Mouse (Mus musculus) kidney, postnatal 10 days (tissue): ENCODE data around the gene Rsc1a1.
A peak's percentile ranks its signal among the peaks of the same experiment; 100 is the strongest.

Experiments
- DNase-seq: peaks from one replicate; pipeline ENCODE4 v3.0.0; 2021; ENCODE audit warnings: mixed read lengths

Rsc1a1 gene

GRCm38 (mm10) chr4:141685499-141685898 lies at the start of gene Rsc1a1:
Gene Rsc1a1 (minus strand): TSS chr4:141685599.
- DNase-seq, result no peak

- no peak for DNase-seq
Measured at GRCm38 (mm10) chr4:141735206-141735560, 49.8 kb upstream of the Rsc1a1 start.

GRCm38 (mm10) chr4:141734446-141735205 lies 49.2 kb upstream of the Rsc1a1 start:
- DNase-seq, result peak; percentile 93

GRCm38 (mm10) chr4:141731766-141732165 lies 46.4 kb upstream of the Rsc1a1 start:
- DNase-seq, result no peak

GRCm38 (mm10) chr4:141730401-141730800 lies 45.0 kb upstream of the Rsc1a1 start:
- DNase-seq, result no peak

GRCm38 (mm10) chr4:141729266-141729665 lies 43.9 kb upstream of the Rsc1a1 start:
- DNase-seq, result no peak

GRCm38 (mm10) chr4:141725738-141726137 lies 40.3 kb upstream of the Rsc1a1 start:
- no peak for DNase-seq

- no peak for DNase-seq
Measured at GRCm38 (mm10) chr4:141725277-141725676, 39.9 kb upstream of the Rsc1a1 start.

- no peak for DNase-seq
Measured at GRCm38 (mm10) chr4:141724594-141724993, 39.2 kb upstream of the Rsc1a1 start.

GRCm38 (mm10) chr4:141723673-141724068 lies 38.3 kb upstream of the Rsc1a1 start:
- no peak for DNase-seq

GRCm38 (mm10) chr4:141722731-141723672 lies 37.6 kb upstream of the Rsc1a1 start, which contains the start of gene Ddi2:
Gene Ddi2 (minus strand): TSS chr4:141723419.
- DNase-seq, result peak; percentile 95

GRCm38 (mm10) chr4:141721961-141722360 lies 36.6 kb upstream of the Rsc1a1 start:
- no peak for DNase-seq

GRCm38 (mm10) chr4:141720761-141721523 lies 35.5 kb upstream of the Rsc1a1 start:
- DNase-seq, result no peak

- no peak for DNase-seq
Measured at GRCm38 (mm10) chr4:141719304-141719703, 33.9 kb upstream of the Rsc1a1 start.

- DNase-seq, result no peak
Measured at GRCm38 (mm10) chr4:141717633-141718032, 32.2 kb upstream of the Rsc1a1 start.

GRCm38 (mm10) chr4:141715027-141715426 lies 29.6 kb upstream of the Rsc1a1 start:
- DNase-seq, result no peak

GRCm38 (mm10) chr4:141713598-141714142 lies 28.3 kb upstream of the Rsc1a1 start:
- DNase-seq, result no peak

- DNase-seq, result no peak
Measured at GRCm38 (mm10) chr4:141711250-141711649, 25.9 kb upstream of the Rsc1a1 start.

GRCm38 (mm10) chr4:141708971-141709370 lies 23.6 kb upstream of the Rsc1a1 start:
- no peak for DNase-seq

- no peak for DNase-seq
Measured at GRCm38 (mm10) chr4:141708005-141708404, 22.6 kb upstream of the Rsc1a1 start.

GRCm38 (mm10) chr4:141705331-141705730 lies 19.9 kb upstream of the Rsc1a1 start:
- DNase-seq, result peak; percentile 67

GRCm38 (mm10) chr4:141704625-141705024 lies 19.2 kb upstream of the Rsc1a1 start:
- DNase-seq, result no peak

GRCm38 (mm10) chr4:141694719-141695118 lies 9.3 kb upstream of the Rsc1a1 start:
- no peak for DNase-seq
